Mouse (Mus musculus) embryonic facial prominence, embryonic 14.5 days (tissue): ENCODE data around the gene Prkch. TPM values are rescaled to one million over a fixed set of nuclear protein-coding genes. Genes with fewer than 3 reads are reported as not detected.

Experiments used
- ATAC-seq: fragments of 200-750 bp; cut with Nextera tagmentation; 2 replicates; pipeline ENCODE4 v1.8.0; 2017; ENCODE audit warnings: low read depth, moderate number of reproducible peaks, moderate TSS enrichment
- DNase-seq: peaks from one replicate; pipeline ENCODE4 v3.0.0-alpha.2; 2015; ENCODE audit warnings: low spot score
- H3K27ac ChIP-seq: fragments of 300-500 bp; sonication (generic); replicated peaks from 2 replicates; pipeline ENCODE4 v1.5.1; 2014; ENCODE audit warnings: low read depth, mild to moderate bottlenecking, low read length, moderate library complexity
- H3K27me3 ChIP-seq: fragments of 300-500 bp; sonication (generic); replicated peaks from 2 replicates; pipeline ENCODE4 v1.6.1; 2014; ENCODE audit warnings: low read length; ENCODE audit not compliant: control insufficient read depth, insufficient read depth
- H3K36me3 ChIP-seq: fragments of 300-500 bp; sonication (generic); 2 replicates; pipeline ENCODE4 v1.6.1; 2014; ENCODE audit warnings: low read length, mixed read lengths; ENCODE audit not compliant: control insufficient read depth, insufficient read depth
- H3K4me1 ChIP-seq: fragments of 300-500 bp; sonication (generic); 2 replicates; pipeline ENCODE4 v1.6.1; 2014; ENCODE audit warnings: antibody characterized with exemption, low read length; ENCODE audit not compliant: control insufficient read depth, insufficient read depth
- H3K4me2 ChIP-seq: fragments of 300-500 bp; sonication (generic); 2 replicates; pipeline ENCODE4 v1.6.1; 2014; ENCODE audit warnings: low read depth, mild to moderate bottlenecking, low read length, moderate library complexity, mixed read lengths
- H3K4me3 ChIP-seq: fragments of 300-500 bp; sonication (generic); 2 replicates; pipeline ENCODE4 v1.5.1; 2014; ENCODE audit warnings: low read depth, mild to moderate bottlenecking, low read length
- H3K9ac ChIP-seq: fragments of 300-500 bp; sonication (generic); 2 replicates; pipeline ENCODE4 v1.6.1; 2014; ENCODE audit warnings: low read depth, mild to moderate bottlenecking, low read length, moderate library complexity, mixed read lengths
- H3K9me3 ChIP-seq: fragments of 300-500 bp; sonication (generic); 2 replicates; pipeline ENCODE4 v1.6.1; 2016; ENCODE audit warnings: low read length; ENCODE audit not compliant: control insufficient read depth
- WGBS: fragments of 180-500 bp; shearing (Covaris S2); extraction: QIAGEN DNeasy Blood & Tissue Kit; methylation state at CpG from one replicate; pipeline ENCODE4 v1.1.7; 2014; 5-methylcytosine and 5-hydroxymethylcytosine counted together
- polyA plus RNA-seq: library from polyadenylated mRNA; unstranded; fragments of >200 nt; fragmentation: Nextera tagmentation; extraction: Ambion mirVana; gene quantifications from 2 replicates; pipeline ENCODE4 v1.2.1, GENCODE M21; 2014

Prkch gene
- polyA plus RNA-seq, 1 experiment from 2014 or later = 13.6 TPM

- Histone ChIP-seq H3K9me3 (no peaks in the 10 kb centered on the region), H3K27ac (no peak overlapping the region), H3K9ac (no peak overlapping the region), H3K36me3 (no peaks in the 10 kb centered on the region), H3K4me3 (no peak overlapping the region), H3K4me2 (no peak overlapping the region), H3K4me1 (no peaks in the 10 kb centered on the region), H3K27me3 (no peaks in the 10 kb centered on the region)
- DNase-seq = no peak
- no peak for ATAC-seq
- WGBS = 52% methylated on average over 3 of the region's 3 CpGs
Observed at GRCm38 (mm10) chr12:73722060-73722459, 137.5 kb downstream of the Prkch start.

GRCm38 (mm10) chr12:73723067-73723466 lies 138.5 kb downstream of the Prkch start:
- no peak for ATAC-seq
- H3K9me3 ChIP-seq = no peaks in the 10 kb centered on the region

DNA sequence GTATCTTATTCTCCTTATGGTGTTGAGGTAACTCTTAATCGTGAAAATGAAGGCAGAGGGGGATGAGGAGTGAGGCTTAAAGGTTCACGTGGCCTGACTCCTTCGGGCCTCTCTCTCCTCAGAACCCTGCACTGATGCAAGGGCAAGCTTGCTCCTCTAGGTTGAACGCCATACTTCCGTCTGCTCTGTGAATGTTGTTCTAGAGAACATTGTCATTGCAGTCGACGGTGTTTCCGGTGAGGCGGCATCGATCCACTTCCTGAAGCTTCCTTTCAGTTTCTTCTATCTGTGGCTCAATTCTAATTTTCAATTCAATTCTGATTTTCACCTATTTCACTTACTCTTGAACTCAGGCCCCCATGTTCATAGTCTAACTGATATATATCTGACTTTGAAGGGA lies 139.3 kb downstream of the Prkch start:
- Histone ChIP-seq H3K27me3 (no peaks in the 10 kb centered on the region), H3K9ac (no peak overlapping the region), H3K9me3 (no peaks in the 10 kb centered on the region), H3K4me1 (no peaks in the 10 kb centered on the region), H3K4me3 (no peak overlapping the region), H3K27ac (no peak overlapping the region), H3K36me3 (no peaks in the 10 kb centered on the region), H3K4me2 (no peak overlapping the region)
- no peak for DNase-seq
- 94% methylated on average over 10 of the region's 10 CpGs for WGBS
- no peak for ATAC-seq

More at GRCm38 (mm10) chr12:73723067-73723466, 138.5 kb downstream of the Prkch start:
- H3K36me3 ChIP-seq = no peaks in the 10 kb centered on the region
- no peak overlapping the region for H3K4me3 ChIP-seq
- H3K4me2 ChIP-seq = no peak overlapping the region
- no peak overlapping the region for H3K9ac ChIP-seq
- no peaks in the 10 kb centered on the region for H3K4me1 ChIP-seq
- DNase-seq = no peak
- no peak overlapping the region for H3K27ac ChIP-seq
- H3K27me3 ChIP-seq = no peaks in the 10 kb centered on the region
- WGBS = 74% methylated on average over 4 of the region's 4 CpGs

DNA sequence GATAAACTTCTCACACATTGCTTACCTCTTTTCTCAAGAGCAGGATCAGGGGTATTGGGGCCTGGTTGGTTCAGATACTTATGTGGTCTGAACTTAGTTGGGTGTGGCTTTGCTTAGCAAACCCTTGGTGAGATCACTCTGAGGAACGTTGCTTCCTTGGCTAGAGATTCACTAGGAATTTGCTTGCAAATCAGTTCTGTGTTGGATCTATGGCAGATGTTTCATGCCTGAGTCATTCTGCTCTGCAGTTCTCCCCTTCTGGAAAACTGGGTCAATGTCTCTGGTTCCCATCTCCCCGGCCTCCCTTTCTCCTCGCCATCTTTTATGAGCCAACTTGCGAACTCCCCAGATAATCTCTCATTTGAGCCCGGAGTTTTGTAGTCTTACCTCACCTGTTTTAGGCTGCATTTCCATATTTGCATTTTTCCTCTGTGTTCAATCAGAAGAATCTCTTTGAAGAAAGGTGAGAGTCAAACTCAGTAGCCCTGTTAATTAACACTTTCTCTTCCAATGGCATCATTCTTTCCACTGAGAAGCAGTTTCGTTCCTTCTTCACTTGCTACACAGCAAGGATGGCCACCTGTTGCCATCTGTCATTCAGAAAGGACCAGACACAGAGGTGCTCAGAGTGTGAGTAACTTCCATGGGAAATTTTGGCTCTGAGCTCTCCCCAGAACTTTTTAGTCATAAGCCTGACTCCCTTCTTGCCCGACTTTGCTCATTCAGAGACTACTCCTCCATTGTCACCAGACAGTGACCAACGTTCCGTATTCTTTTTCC lies 141.4 kb downstream of the Prkch start:
- 87% methylated on average over 9 of the region's 9 CpGs for WGBS

GRCm38 (mm10) chr12:73727046-73727445 lies 142.4 kb downstream of the Prkch start:
- H3K4me1 ChIP-seq = peaks cover 3% of the 10 kb centered on the region; the same call in 1 of the 2 replicates
- H3K36me3 ChIP-seq = no peaks in the 10 kb centered on the region
- no peaks in the 10 kb centered on the region for H3K9me3 ChIP-seq
- ATAC-seq (no peak), DNase-seq (no peak)
- WGBS = 69% methylated on average over 1 of the region's 1 CpGs
- H3K9ac ChIP-seq = no peak overlapping the region
- no peak overlapping the region for H3K27ac ChIP-seq
- H3K4me3 ChIP-seq = no peak overlapping the region
- H3K27me3 ChIP-seq = no peaks in the 10 kb centered on the region
- no peak overlapping the region for H3K4me2 ChIP-seq

More for the DNA sequence above, 141.4 kb downstream of the Prkch start:
- no peak overlapping the region for H3K9ac ChIP-seq
- ATAC-seq (no peak), DNase-seq (no peak)
- H3K4me1 ChIP-seq = peaks cover 3% of the 10 kb centered on the region; the same call in 1 of the 2 replicates
- H3K4me3 ChIP-seq = no peak overlapping the region
- no peak overlapping the region for H3K4me2 ChIP-seq
- no peaks in the 10 kb centered on the region for H3K27me3 ChIP-seq
- no peaks in the 10 kb centered on the region for H3K36me3 ChIP-seq
- H3K9me3 ChIP-seq = no peaks in the 10 kb centered on the region
- H3K27ac ChIP-seq = no peak overlapping the region

DNA sequence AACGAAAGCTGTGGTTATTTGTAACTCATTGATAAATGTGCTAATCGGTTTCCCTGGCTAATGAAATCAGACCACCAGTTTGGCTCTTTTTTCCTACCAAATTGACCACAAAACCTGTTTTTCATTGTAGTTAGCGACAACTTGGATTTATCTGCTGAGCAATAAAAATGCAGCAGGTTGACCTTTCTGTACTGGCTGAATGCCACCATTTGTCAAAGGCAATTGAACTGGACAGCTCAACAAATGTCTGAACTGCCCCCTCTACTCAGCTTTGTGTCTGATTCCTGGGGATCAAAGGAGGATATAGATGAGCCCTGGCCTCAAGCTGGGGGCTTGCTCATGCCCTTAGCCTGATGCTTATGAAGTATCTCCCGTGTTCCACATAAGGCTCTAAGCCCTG lies 146.0 kb downstream of the Prkch start:
- Histone ChIP-seq H3K4me3 (no peak overlapping the region), H3K4me2 (no peak overlapping the region)

GRCm38 (mm10) chr12:73731093-73731492 lies 146.5 kb downstream of the Prkch start:
- Histone ChIP-seq H3K36me3 (no peaks in the 10 kb centered on the region), H3K4me2 (no peak overlapping the region), H3K27ac (no peak overlapping the region), H3K9ac (no peak overlapping the region), H3K4me3 (no peak overlapping the region), H3K27me3 (no peaks in the 10 kb centered on the region), H3K9me3 (no peaks in the 10 kb centered on the region), H3K4me1 (peaks cover 3% of the 10 kb centered on the region; the same call in 1 of the 2 replicates)
- no peak for DNase-seq
- ATAC-seq = no peak
- 73% methylated on average over 5 of the region's 5 CpGs for WGBS

More for the DNA sequence above, 146.0 kb downstream of the Prkch start:
- DNase-seq = no peak
- 29% methylated on average over 4 of the region's 4 CpGs for WGBS
- Histone ChIP-seq H3K27me3 (no peaks in the 10 kb centered on the region), H3K9ac (no peak overlapping the region), H3K4me1 (peaks cover 3% of the 10 kb centered on the region; the same call in 1 of the 2 replicates), H3K9me3 (no peaks in the 10 kb centered on the region), H3K36me3 (no peaks in the 10 kb centered on the region), H3K27ac (no peak overlapping the region)
- no peak for ATAC-seq

DNA sequence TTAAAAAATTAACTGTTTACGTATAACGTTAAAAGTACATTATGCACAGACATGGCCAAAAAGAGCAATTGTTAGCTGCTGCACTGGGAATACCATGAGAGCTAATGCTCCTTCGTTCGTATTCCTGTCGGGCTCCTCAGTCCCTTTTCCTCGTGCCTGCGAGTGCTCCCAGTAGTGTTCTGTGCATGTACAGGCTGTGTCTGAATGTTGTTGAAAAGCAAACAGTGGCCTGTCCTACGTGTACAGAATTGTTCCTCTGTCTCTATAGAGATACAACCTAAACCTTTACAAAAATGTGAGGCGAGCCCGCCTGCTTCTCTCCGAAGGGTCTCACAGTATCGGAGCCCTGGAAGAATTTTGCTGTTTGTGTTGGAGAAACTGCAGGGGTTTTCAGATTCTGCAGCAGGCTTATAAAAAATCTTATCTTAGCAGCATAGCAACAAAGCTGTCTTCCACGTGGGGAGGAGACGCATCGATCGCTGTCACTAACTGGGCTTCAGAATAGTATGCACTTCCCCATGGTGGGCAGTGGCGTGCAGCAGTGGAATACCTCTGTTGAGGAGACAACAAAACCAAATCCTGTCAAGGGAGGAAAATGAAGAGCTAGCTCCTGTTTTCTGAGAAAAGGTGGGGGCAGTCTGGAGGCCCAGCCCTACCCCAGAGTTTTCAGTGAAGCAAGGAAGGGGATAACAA lies 147.4 kb downstream of the Prkch start:
- Histone ChIP-seq H3K27me3 (no peaks in the 10 kb centered on the region), H3K9me3 (no peaks in the 10 kb centered on the region), H3K27ac (0 out of 2 replicates have a peak overlapping the region, but pooled peaks have one; percentile 31), H3K36me3 (no peaks in the 10 kb centered on the region), H3K4me3 (no peak overlapping the region), H3K4me2 (no peak overlapping the region), H3K9ac (no peak overlapping the region), H3K4me1 (peaks cover 3% of the 10 kb centered on the region; the same call in 1 of the 2 replicates)
- DNase-seq (no peak), ATAC-seq (no peak)
- WGBS = 60% methylated on average over 17 of the region's 17 CpGs
